Mouse (Mus musculus): ENCODE results near the gene Ell. TPM values are rescaled to one million over a fixed set of nuclear protein-coding genes. Genes with fewer than 3 reads are reported as not detected.

Ell gene
- polyA plus RNA-seq, 1 experiment = 17.8 TPM

GRCm38 (mm10) chr8:70538024-70538579 lies 1.2 kb upstream of the Ell start:
- TF ChIP-seq CTCF (IDR thresholded peaks at IDR 0.05; ENCODE audit: control insufficient read depth, insufficient read depth, low read length) (no peak), POLR2A (IDR thresholded peaks at IDR 0.05; ENCODE audit: borderline replicate concordance, control insufficient read depth, low read depth, low read length) (no peak)
- Histone ChIP-seq H3K4me1 (ENCODE audit: control insufficient read depth, insufficient read depth, low read length) (peaks cover 4% of the 10 kb centered on the region; the same call in 1 of the 2 replicates), H3K4me3 (replicated peaks; ENCODE audit: control insufficient read depth, low read depth, low read length) (peak overlapping the region; percentile 68), H3K27ac (ENCODE audit: control insufficient read depth, insufficient read depth, low read depth, low read length, poor library complexity) (peak overlapping the region; percentile 43)
- WGBS = 11% methylated on average over 24 of the region's 24 CpGs

DNA sequence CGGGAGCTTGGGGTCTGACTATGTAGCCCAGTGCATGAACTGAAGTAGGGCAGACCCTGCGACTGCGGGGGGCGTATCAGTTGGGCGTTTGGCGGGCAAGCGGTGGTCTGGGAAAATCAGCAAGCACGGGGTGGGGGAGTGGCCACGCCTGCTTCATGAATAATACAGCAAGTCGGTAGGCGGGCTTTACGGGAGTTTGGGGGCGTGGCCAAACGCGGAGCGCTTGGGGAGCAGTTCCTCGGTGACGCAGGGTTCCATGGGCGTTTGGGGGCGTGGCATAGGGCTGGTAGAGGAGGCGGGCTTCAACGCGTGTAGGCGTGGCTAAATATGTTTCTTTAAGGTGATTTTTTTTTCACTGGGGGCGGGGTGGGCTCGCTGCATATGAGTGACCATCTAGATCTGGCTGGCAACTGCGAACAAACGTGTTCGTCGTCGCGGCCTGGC lies 602 bp upstream of the Ell start:
- TF ChIP-seq POLR2A (IDR thresholded peaks at IDR 0.05; ENCODE audit: borderline replicate concordance, control insufficient read depth, low read depth, low read length) (no peak), CTCF (IDR thresholded peaks at IDR 0.05; ENCODE audit: control insufficient read depth, insufficient read depth, low read length) (no peak)
- WGBS = under 1% methylated on average over 32 of the region's 32 CpGs
- Histone ChIP-seq H3K27ac (ENCODE audit: control insufficient read depth, insufficient read depth, low read depth, low read length, poor library complexity) (peak overlapping the region; percentile 85), H3K4me3 (replicated peaks; ENCODE audit: control insufficient read depth, low read depth, low read length) (peak overlapping the region; percentile 70), H3K4me1 (ENCODE audit: control insufficient read depth, insufficient read depth, low read length) (peaks cover 7% of the 10 kb centered on the region)

DNA sequence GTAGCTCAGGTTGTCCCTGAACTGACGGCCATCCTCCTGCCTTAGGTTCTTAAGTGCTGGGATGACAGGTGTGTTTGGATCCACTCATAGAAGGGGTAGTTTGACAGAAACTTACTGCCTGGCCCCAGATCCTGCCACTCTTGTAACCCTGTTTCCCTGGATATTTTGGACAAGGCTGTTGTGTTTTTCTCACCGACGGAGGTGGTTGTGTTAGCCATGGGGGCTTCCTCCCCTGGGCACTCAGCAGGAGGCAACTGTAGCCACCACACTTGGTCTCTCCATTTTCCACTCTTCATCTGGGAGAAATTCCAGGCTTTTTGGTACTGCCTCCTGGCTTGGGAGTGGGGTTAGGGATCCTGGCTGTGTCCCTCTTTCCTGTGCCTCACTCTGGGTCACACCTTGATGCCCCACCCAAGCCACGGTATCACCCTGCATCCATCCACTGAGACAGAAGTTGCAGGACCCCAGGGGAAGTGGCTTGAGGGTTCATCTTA lies 803 bp downstream of the Ell start:
- Histone ChIP-seq H3K4me1 (ENCODE audit: control insufficient read depth, insufficient read depth, low read length) (peaks cover 10% of the 10 kb centered on the region), H3K4me3 (replicated peaks; ENCODE audit: control insufficient read depth, low read depth, low read length) (peak overlapping the region; percentile 93), H3K27ac (ENCODE audit: control insufficient read depth, insufficient read depth, low read depth, low read length, poor library complexity) (peak overlapping the region; percentile 86; the same call in 1 of the 2 replicates)
- TF ChIP-seq POLR2A (IDR thresholded peaks at IDR 0.05; ENCODE audit: borderline replicate concordance, control insufficient read depth, low read depth, low read length) = no peak
- no peak for TF ChIP-seq CTCF (IDR thresholded peaks at IDR 0.05; ENCODE audit: control insufficient read depth, insufficient read depth, low read length)
- WGBS = 1% methylated on average over 4 of the region's 4 CpGs

- TF ChIP-seq CTCF (IDR thresholded peaks at IDR 0.05; ENCODE audit: control insufficient read depth, insufficient read depth, low read length) (no peak), POLR2A (IDR thresholded peaks at IDR 0.05; ENCODE audit: borderline replicate concordance, control insufficient read depth, low read depth, low read length) (no peak)
- WGBS = 19% methylated on average over 7 of the region's 7 CpGs
- peak overlapping the region; percentile 93 for H3K4me3 ChIP-seq (replicated peaks; ENCODE audit: control insufficient read depth, low read depth, low read length)
- peaks cover 10% of the 10 kb centered on the region for H3K4me1 ChIP-seq (ENCODE audit: control insufficient read depth, insufficient read depth, low read length)
- no peak overlapping the region for H3K27ac ChIP-seq (ENCODE audit: control insufficient read depth, insufficient read depth, low read depth, low read length, poor library complexity)
Observed at GRCm38 (mm10) chr8:70540507-70541071, 1.3 kb downstream of the Ell start.

DNA sequence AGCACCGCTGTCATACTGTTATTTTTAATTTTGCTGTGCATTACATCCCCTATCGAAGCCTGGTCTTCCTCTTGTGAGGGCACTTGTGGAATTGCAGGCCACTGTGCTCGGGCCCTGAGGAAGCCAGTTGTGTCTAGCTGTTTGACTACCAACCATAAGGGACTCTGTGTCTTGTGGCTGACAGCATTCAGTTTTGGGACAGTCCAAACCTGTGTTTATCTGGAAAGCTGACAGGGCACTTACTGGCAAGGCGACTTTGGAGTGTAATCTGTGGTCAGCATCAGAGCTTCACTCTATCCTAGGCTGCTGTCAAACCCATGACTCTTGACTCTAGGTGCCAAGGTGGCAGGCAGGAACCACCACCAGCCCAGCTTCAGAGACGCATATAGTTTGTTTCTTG lies 1.8 kb downstream of the Ell start:
- peaks cover 10% of the 10 kb centered on the region for H3K4me1 ChIP-seq (ENCODE audit: control insufficient read depth, insufficient read depth, low read length)
- TF ChIP-seq CTCF (IDR thresholded peaks at IDR 0.05; ENCODE audit: control insufficient read depth, insufficient read depth, low read length) (no peak), POLR2A (IDR thresholded peaks at IDR 0.05; ENCODE audit: borderline replicate concordance, control insufficient read depth, low read depth, low read length) (no peak)
- no peak overlapping the region for H3K27ac ChIP-seq (ENCODE audit: control insufficient read depth, insufficient read depth, low read depth, low read length, poor library complexity)
- WGBS = 53% methylated on average over 5 of the region's 5 CpGs
- H3K4me3 ChIP-seq (replicated peaks; ENCODE audit: control insufficient read depth, low read depth, low read length) = no peak overlapping the region

DNA sequence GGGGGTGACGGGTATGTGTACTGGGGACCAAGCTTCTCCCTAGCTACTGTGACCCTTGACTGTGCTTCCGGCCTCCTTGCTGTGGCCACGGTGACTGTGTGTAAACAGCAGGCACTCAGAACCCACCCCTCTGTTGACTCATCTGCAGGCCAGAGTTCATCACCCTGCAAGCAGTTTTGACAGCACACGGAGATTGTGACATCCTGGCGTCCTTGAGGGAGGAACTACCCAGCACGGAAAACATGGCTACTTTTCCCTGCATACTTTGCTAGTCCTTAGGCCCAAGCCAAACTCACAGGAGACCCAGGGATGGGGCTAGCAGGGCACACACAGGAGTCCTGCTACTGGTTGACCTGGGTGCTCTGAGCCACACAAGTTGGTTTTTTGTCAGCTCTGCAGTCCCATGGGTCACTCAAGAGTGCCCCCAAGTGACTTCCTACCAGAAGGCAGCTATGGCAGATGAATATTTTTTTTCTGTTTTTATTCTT lies 5.0 kb downstream of the Ell start:
- Histone ChIP-seq H3K4me3 (replicated peaks; ENCODE audit: control insufficient read depth, low read depth, low read length) (no peak overlapping the region), H3K27ac (ENCODE audit: control insufficient read depth, insufficient read depth, low read depth, low read length, poor library complexity) (peak overlapping the region; percentile 87), H3K4me1 (ENCODE audit: control insufficient read depth, insufficient read depth, low read length) (peaks cover 12% of the 10 kb centered on the region)
- 36% methylated on average over 6 of the region's 6 CpGs for WGBS
- TF ChIP-seq CTCF (IDR thresholded peaks at IDR 0.05; ENCODE audit: control insufficient read depth, insufficient read depth, low read length) (peak; percentile 28; the same call in 1 of the 2 replicates), POLR2A (IDR thresholded peaks at IDR 0.05; ENCODE audit: borderline replicate concordance, control insufficient read depth, low read depth, low read length) (no peak)

GRCm38 (mm10) chr8:70546412-70546811 lies 7.2 kb downstream of the Ell start:
- H3K4me1 ChIP-seq (ENCODE audit: control insufficient read depth, insufficient read depth, low read length) = peaks cover 13% of the 10 kb centered on the region
- TF ChIP-seq CTCF (IDR thresholded peaks at IDR 0.05; ENCODE audit: control insufficient read depth, insufficient read depth, low read length) (no peak), POLR2A (IDR thresholded peaks at IDR 0.05; ENCODE audit: borderline replicate concordance, control insufficient read depth, low read depth, low read length) (no peak)
- no peak overlapping the region for H3K27ac ChIP-seq (ENCODE audit: control insufficient read depth, insufficient read depth, low read depth, low read length, poor library complexity)
- WGBS = 48% methylated on average over 4 of the region's 4 CpGs
- H3K4me3 ChIP-seq (replicated peaks; ENCODE audit: control insufficient read depth, low read depth, low read length) = no peak overlapping the region

DNA sequence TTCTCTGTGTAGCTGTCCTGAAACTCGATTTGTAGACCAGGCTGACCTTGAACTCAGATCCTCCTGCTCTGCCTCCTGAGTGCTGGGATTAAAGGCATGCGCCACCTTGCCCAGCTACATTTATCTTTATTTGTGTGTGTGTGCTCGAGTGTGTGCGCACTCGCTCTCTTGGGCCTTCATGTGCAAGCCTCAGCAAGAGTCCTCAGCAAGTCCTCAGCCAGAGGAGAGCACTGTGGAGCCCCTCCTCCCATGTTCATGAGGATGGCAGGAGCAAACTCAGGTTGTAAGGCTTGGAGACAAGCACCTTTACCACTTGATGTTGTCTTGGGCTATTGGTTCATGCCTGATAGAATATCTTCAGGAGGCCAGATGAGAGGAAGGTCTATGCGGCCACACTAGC lies 8.5 kb downstream of the Ell start:
- Histone ChIP-seq H3K27ac (ENCODE audit: control insufficient read depth, insufficient read depth, low read depth, low read length, poor library complexity) (no peak overlapping the region), H3K4me1 (ENCODE audit: control insufficient read depth, insufficient read depth, low read length) (peaks cover 16% of the 10 kb centered on the region), H3K4me3 (replicated peaks; ENCODE audit: control insufficient read depth, low read depth, low read length) (no peak overlapping the region)
- WGBS = 86% methylated on average over 6 of the region's 6 CpGs
- TF ChIP-seq CTCF (IDR thresholded peaks at IDR 0.05; ENCODE audit: control insufficient read depth, insufficient read depth, low read length) = no peak
- no peak for TF ChIP-seq POLR2A (IDR thresholded peaks at IDR 0.05; ENCODE audit: borderline replicate concordance, control insufficient read depth, low read depth, low read length)

Measured in bone marrow, adult 2 months (tissue).